Mouse (Mus musculus) spleen, adult 2 months (tissue): Measurements from ENCODE around the gene Pcdh8. TPM values are rescaled to one million over a fixed set of nuclear protein-coding genes. Genes with fewer than 3 reads are reported as not detected.

Experiments used
- DNase-seq, 2 experiments: peaks; one replicate each; pipeline versions ENCODE4 v3.0.0 to v3.0.0-alpha.2; 2012 to 2021; ENCODE audit warnings: low spot score in 2 of 2, low read depth in 1 of 2
- H3K27ac ChIP-seq: fragments of 200-500 bp; 2 replicates; pipeline ENCODE4 v1.5.1; 2012; ENCODE audit warnings: low read length, inconsistent platforms; ENCODE audit not compliant: insufficient read depth
- H3K27me3 ChIP-seq: fragments of 200-500 bp; 2 replicates; pipeline ENCODE4 v1.6.1; 2012; ENCODE audit warnings: mild to moderate bottlenecking, moderate library complexity, low read length, inconsistent platforms; ENCODE audit not compliant: control insufficient read depth, insufficient read depth
- H3K36me3 ChIP-seq: fragments of 200-500 bp; 2 replicates; pipeline ENCODE4 v1.6.1; 2012; ENCODE audit warnings: mild to moderate bottlenecking, low read length, inconsistent platforms; ENCODE audit not compliant: control insufficient read depth, insufficient read depth
- H3K4me1 ChIP-seq: fragments of 200-500 bp; 2 replicates; pipeline ENCODE4 v1.6.1; 2011; ENCODE audit warnings: inconsistent platforms; ENCODE audit not compliant: control insufficient read depth, insufficient read depth, insufficient read length
- H3K4me3 ChIP-seq: fragments of 200-500 bp; 2 replicates; pipeline ENCODE4 v1.5.1; 2011; ENCODE audit warnings: mild to moderate bottlenecking, inconsistent platforms; ENCODE audit not compliant: insufficient read depth, insufficient read length; ENCODE audit errors: extremely low read depth
- CTCF ChIP-seq: fragments of 200-500 bp; IDR thresholded peaks from 2 replicates; pipeline ENCODE4 v1.5.1; 2011; ENCODE audit warnings: mild to moderate bottlenecking, inconsistent platforms; ENCODE audit not compliant: insufficient read depth, insufficient read length, insufficient replicate concordance; ENCODE audit errors: extremely low read depth
- POLR2A ChIP-seq: fragments of 200-500 bp; IDR thresholded peaks from 2 replicates; pipeline ENCODE4 v1.6.1; 2011; ENCODE audit warnings: low read depth, low read length, inconsistent platforms
- WGBS: fragments of 180-500 bp; shearing (Covaris S2); methylation state at CpG from one replicate; pipeline ENCODE4 v1.1.7; 2018; 5-methylcytosine and 5-hydroxymethylcytosine counted together
- polyA plus RNA-seq: library from polyadenylated mRNA; depleted of rRNA; stranded (reverse); fragments of >200 nt; gene quantifications from 2 replicates; pipeline ENCODE4 v1.2.3, GENCODE M21; 2012

Pcdh8 gene
- polyA plus RNA-seq, 1 experiment, result not detected

GRCm38 (mm10) chr14:79753733-79754132, 17.4 kb downstream of the Pcdh8 start:
- H3K27ac ChIP-seq, result no peak overlapping the region
- no peak overlapping the region for H3K4me3 ChIP-seq
- H3K4me1 ChIP-seq, result no peaks in the 10 kb centered on the region
- no peaks in the 10 kb centered on the region for H3K36me3 ChIP-seq
- WGBS, result 79% methylated on average over 7 of the region's 7 CpGs
- H3K27me3 ChIP-seq, result no peaks in the 10 kb centered on the region
- DNase-seq, result no peak
- TF ChIP-seq CTCF, result no peak
- no peak for TF ChIP-seq POLR2A

GRCm38 (mm10) chr14:79740515-79740914, 30.6 kb downstream of the Pcdh8 start:
- Histone ChIP-seq H3K4me3 (no peak overlapping the region), H3K4me1 (no peaks in the 10 kb centered on the region), H3K36me3 (no peaks in the 10 kb centered on the region), H3K27ac (no peak overlapping the region), H3K27me3 (no peaks in the 10 kb centered on the region)
- no peak for TF ChIP-seq POLR2A
- TF ChIP-seq CTCF, result no peak
- WGBS, result 81% methylated on average over 3 of the region's 3 CpGs
- no peak for DNase-seq

GRCm38 (mm10) chr14:79738441-79738840, 32.7 kb downstream of the Pcdh8 start:
- no peak overlapping the region for H3K4me3 ChIP-seq
- H3K36me3 ChIP-seq, result no peaks in the 10 kb centered on the region
- 83% methylated on average over 9 of the region's 9 CpGs for WGBS
- no peak for DNase-seq
- no peaks in the 10 kb centered on the region for H3K4me1 ChIP-seq
- no peaks in the 10 kb centered on the region for H3K27me3 ChIP-seq
- no peak overlapping the region for H3K27ac ChIP-seq
- TF ChIP-seq POLR2A (no peak), CTCF (no peak)

GRCm38 (mm10) chr14:79737642-79738379, 33.3 kb downstream of the Pcdh8 start:
- no peak for DNase-seq
- 62% methylated on average over 9 of the region's 9 CpGs for WGBS
- H3K4me1 ChIP-seq, result no peaks in the 10 kb centered on the region
- no peak overlapping the region for H3K27ac ChIP-seq
- TF ChIP-seq CTCF (peak; percentile 7; the same call in 1 of the 2 replicates), POLR2A (no peak)
- no peak overlapping the region for H3K4me3 ChIP-seq
- H3K36me3 ChIP-seq, result no peaks in the 10 kb centered on the region
- no peaks in the 10 kb centered on the region for H3K27me3 ChIP-seq

GRCm38 (mm10) chr14:79736781-79737180, 34.3 kb downstream of the Pcdh8 start:
- H3K4me3 ChIP-seq, result no peak overlapping the region
- no peak for DNase-seq
- H3K36me3 ChIP-seq, result no peaks in the 10 kb centered on the region
- no peak for TF ChIP-seq POLR2A
- no peak for TF ChIP-seq CTCF
- H3K27me3 ChIP-seq, result no peaks in the 10 kb centered on the region
- H3K27ac ChIP-seq, result no peak overlapping the region
- WGBS, result 80% methylated on average over 6 of the region's 6 CpGs
- no peaks in the 10 kb centered on the region for H3K4me1 ChIP-seq

- no peaks in the 10 kb centered on the region for H3K4me1 ChIP-seq
- H3K4me3 ChIP-seq, result no peak overlapping the region
- DNase-seq, result no peak
- H3K27ac ChIP-seq, result no peak overlapping the region
- no peaks in the 10 kb centered on the region for H3K27me3 ChIP-seq
- H3K36me3 ChIP-seq, result no peaks in the 10 kb centered on the region
- TF ChIP-seq POLR2A (no peak), CTCF (no peak)
- 76% methylated on average over 6 of the region's 6 CpGs for WGBS
Observed at GRCm38 (mm10) chr14:79733501-79733900, 37.6 kb downstream of the Pcdh8 start.

- Histone ChIP-seq H3K4me1 (no peaks in the 10 kb centered on the region), H3K36me3 (no peaks in the 10 kb centered on the region), H3K4me3 (no peak overlapping the region), H3K27ac (no peak overlapping the region), H3K27me3 (no peaks in the 10 kb centered on the region)
- TF ChIP-seq POLR2A (no peak), CTCF (no peak)
- 80% methylated on average over 6 of the region's 6 CpGs for WGBS
- DNase-seq, result no peak
Observed at GRCm38 (mm10) chr14:79728811-79729210, 42.3 kb downstream of the Pcdh8 start.
